Mouse (Mus musculus): ENCODE measurements around the gene Id4.

Gene Id4

GRCm38 (mm10) chr13:48274107-48274506 lies 13.1 kb downstream of the Id4 start:
- TF ChIP-seq NANOG (IDR thresholded peaks at IDR 0.05; ENCODE audit: borderline replicate concordance, low read length) = no peak
- TF ChIP-seq POU5F1 (IDR thresholded peaks at IDR 0.05; ENCODE audit: borderline replicate concordance, low read length) = no peak
- TF ChIP-seq CTCF (conservative IDR thresholded peaks at IDR 0.05; ENCODE audit: low read length) = no peak
- no peaks in the 10 kb centered on the region for H3K9me3 ChIP-seq (ENCODE audit: low read length)
- no peak overlapping the region for H3K4me3 ChIP-seq (replicated peaks; ENCODE audit: low read length)
- H3K36me3 ChIP-seq (ENCODE audit: insufficient read depth, low read length) = no peaks in the 10 kb centered on the region
- peaks cover 11% of the 10 kb centered on the region for H3K4me1 ChIP-seq (replicated peaks; ENCODE audit: low read depth, low read length)
- H3K27me3 ChIP-seq (ENCODE audit: insufficient read depth, low read length) = peaks cover 11% of the 10 kb centered on the region

GRCm38 (mm10) chr13:48276981-48277380 lies 16.0 kb downstream of the Id4 start:
- peaks cover 11% of the 10 kb centered on the region for H3K4me1 ChIP-seq (replicated peaks; ENCODE audit: low read depth, low read length)

GRCm38 (mm10) chr13:48284426-48284825 lies 23.4 kb downstream of the Id4 start:
- no peak for TF ChIP-seq POU5F1 (IDR thresholded peaks at IDR 0.05; ENCODE audit: borderline replicate concordance, low read length)
- TF ChIP-seq CTCF (conservative IDR thresholded peaks at IDR 0.05; ENCODE audit: low read length) = no peak
- TF ChIP-seq NANOG (IDR thresholded peaks at IDR 0.05; ENCODE audit: borderline replicate concordance, low read length) = no peak
- H3K9me3 ChIP-seq (ENCODE audit: low read length) = no peaks in the 10 kb centered on the region
- H3K36me3 ChIP-seq (ENCODE audit: insufficient read depth, low read length) = no peaks in the 10 kb centered on the region
- no peaks in the 10 kb centered on the region for H3K27me3 ChIP-seq (ENCODE audit: insufficient read depth, low read length)
- no peak overlapping the region for H3K4me3 ChIP-seq (replicated peaks; ENCODE audit: low read length)
- no peaks in the 10 kb centered on the region for H3K4me1 ChIP-seq (replicated peaks; ENCODE audit: low read depth, low read length)

More at GRCm38 (mm10) chr13:48276981-48277380, 16.0 kb downstream of the Id4 start:
- Histone ChIP-seq H3K4me3 (replicated peaks; ENCODE audit: low read length) (no peak overlapping the region), H3K36me3 (ENCODE audit: insufficient read depth, low read length) (no peaks in the 10 kb centered on the region), H3K27me3 (ENCODE audit: insufficient read depth, low read length) (peaks cover 5% of the 10 kb centered on the region), H3K9me3 (ENCODE audit: low read length) (no peaks in the 10 kb centered on the region)
- no peak for TF ChIP-seq CTCF (conservative IDR thresholded peaks at IDR 0.05; ENCODE audit: low read length)
- no peak for TF ChIP-seq POU5F1 (IDR thresholded peaks at IDR 0.05; ENCODE audit: borderline replicate concordance, low read length)
- no peak for TF ChIP-seq NANOG (IDR thresholded peaks at IDR 0.05; ENCODE audit: borderline replicate concordance, low read length)

GRCm38 (mm10) chr13:48284918-48285693 lies 24.1 kb downstream of the Id4 start:
- Histone ChIP-seq H3K36me3 (ENCODE audit: insufficient read depth, low read length) (no peaks in the 10 kb centered on the region), H3K4me3 (replicated peaks; ENCODE audit: low read length) (no peak overlapping the region), H3K9me3 (ENCODE audit: low read length) (no peaks in the 10 kb centered on the region), H3K4me1 (replicated peaks; ENCODE audit: low read depth, low read length) (no peaks in the 10 kb centered on the region), H3K27me3 (ENCODE audit: insufficient read depth, low read length) (no peaks in the 10 kb centered on the region)
- no peak for TF ChIP-seq POU5F1 (IDR thresholded peaks at IDR 0.05; ENCODE audit: borderline replicate concordance, low read length)
- no peak for TF ChIP-seq CTCF (conservative IDR thresholded peaks at IDR 0.05; ENCODE audit: low read length)
- TF ChIP-seq NANOG (IDR thresholded peaks at IDR 0.05; ENCODE audit: borderline replicate concordance, low read length) = no peak

GRCm38 (mm10) chr13:48290427-48290826 lies 29.4 kb downstream of the Id4 start:
- peaks cover 2% of the 10 kb centered on the region for H3K9me3 ChIP-seq (ENCODE audit: low read length)
- no peaks in the 10 kb centered on the region for H3K27me3 ChIP-seq (ENCODE audit: insufficient read depth, low read length)
- H3K36me3 ChIP-seq (ENCODE audit: insufficient read depth, low read length) = no peaks in the 10 kb centered on the region
- TF ChIP-seq POU5F1 (IDR thresholded peaks at IDR 0.05; ENCODE audit: borderline replicate concordance, low read length) (no peak), CTCF (conservative IDR thresholded peaks at IDR 0.05; ENCODE audit: low read length) (no peak), NANOG (IDR thresholded peaks at IDR 0.05; ENCODE audit: borderline replicate concordance, low read length) (no peak)
- H3K4me3 ChIP-seq (replicated peaks; ENCODE audit: low read length) = no peak overlapping the region
- no peaks in the 10 kb centered on the region for H3K4me1 ChIP-seq (replicated peaks; ENCODE audit: low read depth, low read length)

- TF ChIP-seq NANOG (IDR thresholded peaks at IDR 0.05; ENCODE audit: borderline replicate concordance, low read length) = no peak
- TF ChIP-seq POU5F1 (IDR thresholded peaks at IDR 0.05; ENCODE audit: borderline replicate concordance, low read length) = no peak
- no peak for TF ChIP-seq CTCF (conservative IDR thresholded peaks at IDR 0.05; ENCODE audit: low read length)
These were observed 53.5 kb downstream of the Id4 start for GRCm38 (mm10) chr13:48314500-48314899.

More at GRCm38 (mm10) chr13:48314500-48314899, 53.5 kb downstream of the Id4 start:
- peaks cover 23% of the 10 kb centered on the region for H3K27me3 ChIP-seq (ENCODE audit: insufficient read depth, low read length)
- H3K9me3 ChIP-seq (ENCODE audit: low read length) = no peaks in the 10 kb centered on the region
- no peaks in the 10 kb centered on the region for H3K36me3 ChIP-seq (ENCODE audit: insufficient read depth, low read length)
- H3K4me1 ChIP-seq (replicated peaks; ENCODE audit: low read depth, low read length) = peaks cover 8% of the 10 kb centered on the region
- H3K4me3 ChIP-seq (replicated peaks; ENCODE audit: low read length) = no peak overlapping the region
